Mouse (Mus musculus): Measurements from ENCODE around the gene Rrp1. TPM values are rescaled to one million over a fixed set of nuclear protein-coding genes. Genes with fewer than 3 reads are reported as not detected.
A peak's percentile ranks its signal among the peaks of the same experiment; 100 is the strongest.

Rrp1 gene
- polyA plus RNA-seq, 1 experiment from 2014 or later = 277 TPM

DNA sequence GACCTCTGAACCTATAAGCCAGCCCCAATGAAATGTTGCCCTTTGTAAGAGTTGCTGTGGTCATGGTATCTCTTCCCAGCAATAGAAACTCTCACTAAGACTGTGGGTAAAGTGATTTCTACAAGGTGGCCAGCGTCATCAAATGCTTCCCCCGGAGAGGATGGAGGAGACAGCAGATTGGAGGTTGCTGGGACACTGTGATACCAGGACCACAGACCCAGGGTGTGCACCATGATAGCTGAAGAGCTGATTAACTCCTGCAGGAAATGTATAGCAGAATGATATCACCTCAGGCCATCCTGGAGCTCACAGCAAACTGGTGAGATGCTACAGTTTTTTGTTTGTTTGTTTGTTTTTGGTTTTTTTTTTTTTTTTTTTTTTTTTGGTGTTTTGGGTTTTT lies 16.9 kb upstream of the Rrp1 start:
- 64% methylated on average over 2 of the region's 2 CpGs for WGBS
- ATAC-seq (replicated peaks; ENCODE audit: low FRiP score) (no peak), DNase-seq (ENCODE audit: low spot score) (no peak)
- no peaks in the 10 kb centered on the region for H3K36me3 ChIP-seq (ENCODE audit: control insufficient read depth, insufficient read depth, low read length)
- H3K4me2 ChIP-seq = no peak overlapping the region
- no peak overlapping the region for H3K9ac ChIP-seq (ENCODE audit: low read depth, low read length)
- H3K27ac ChIP-seq (ENCODE audit: low read depth, low read length) = no peak overlapping the region
- no peaks in the 10 kb centered on the region for H3K27me3 ChIP-seq (replicated peaks; ENCODE audit: control insufficient read depth, insufficient read depth, low read length)
- H3K4me1 ChIP-seq (replicated peaks; ENCODE audit: control insufficient read depth, insufficient read depth, low read length) = peaks cover 3% of the 10 kb centered on the region; the same call in 1 of the 2 replicates
- no peaks in the 10 kb centered on the region for H3K9me3 ChIP-seq (ENCODE audit: control insufficient read depth, low read length)
- no peak overlapping the region for H3K4me3 ChIP-seq (ENCODE audit: low read depth, low read length)

DNA sequence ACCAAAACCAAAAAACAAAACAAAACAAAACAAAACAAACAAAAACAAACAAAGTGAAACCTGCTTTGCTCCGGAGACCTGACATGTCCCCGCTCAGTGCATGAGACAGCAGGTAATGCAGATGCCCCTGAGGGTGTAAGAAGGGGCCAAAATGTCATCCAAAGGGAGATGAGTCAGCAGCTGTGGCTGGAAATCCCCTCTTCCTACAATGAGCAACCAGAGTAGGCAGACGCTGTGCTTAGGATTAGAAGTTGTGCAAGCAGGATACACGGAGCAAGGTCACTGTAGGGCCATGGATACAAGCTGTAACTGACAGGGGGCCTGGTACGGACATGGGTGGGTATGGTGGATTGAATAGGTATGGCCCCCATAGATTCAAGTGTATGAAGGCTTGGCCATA lies 16.3 kb upstream of the Rrp1 start:
- ATAC-seq (replicated peaks; ENCODE audit: low FRiP score) = no peak

DNA sequence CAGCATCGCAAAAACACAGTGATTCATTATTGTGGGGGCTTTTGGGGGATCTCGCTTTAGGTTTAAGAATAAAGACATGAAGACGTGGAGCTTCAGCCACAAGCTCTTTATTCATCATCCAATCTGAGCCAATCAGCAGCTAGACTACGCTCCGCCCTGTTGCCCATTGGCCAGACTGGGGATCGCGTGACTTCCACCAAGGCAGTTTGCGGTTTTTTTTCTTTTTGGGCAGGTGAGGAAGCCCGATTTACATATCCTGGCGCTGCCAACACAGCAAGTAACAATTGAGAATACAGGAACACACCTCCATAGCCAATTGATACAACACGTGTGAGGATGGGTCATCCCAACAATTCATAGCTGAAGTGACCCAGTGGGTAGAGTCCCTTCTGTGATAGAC lies 15.2 kb upstream of the Rrp1 start:
- ATAC-seq (replicated peaks; ENCODE audit: low FRiP score) = no peak
- 90% methylated on average over 11 of the region's 11 CpGs for WGBS

More for the DNA sequence above, 16.3 kb upstream of the Rrp1 start:
- WGBS = 84% methylated on average over 5 of the region's 5 CpGs
- no peaks in the 10 kb centered on the region for H3K27me3 ChIP-seq (replicated peaks; ENCODE audit: control insufficient read depth, insufficient read depth, low read length)
- H3K27ac ChIP-seq (ENCODE audit: low read depth, low read length) = no peak overlapping the region
- H3K36me3 ChIP-seq (ENCODE audit: control insufficient read depth, insufficient read depth, low read length) = no peaks in the 10 kb centered on the region
- H3K4me2 ChIP-seq = no peak overlapping the region
- no peak for DNase-seq (ENCODE audit: low spot score)
- H3K9ac ChIP-seq (ENCODE audit: low read depth, low read length) = no peak overlapping the region
- H3K9me3 ChIP-seq (ENCODE audit: control insufficient read depth, low read length) = no peaks in the 10 kb centered on the region
- H3K4me1 ChIP-seq (replicated peaks; ENCODE audit: control insufficient read depth, insufficient read depth, low read length) = peaks cover 3% of the 10 kb centered on the region; the same call in 1 of the 2 replicates
- H3K4me3 ChIP-seq (ENCODE audit: low read depth, low read length) = no peak overlapping the region

DNA sequence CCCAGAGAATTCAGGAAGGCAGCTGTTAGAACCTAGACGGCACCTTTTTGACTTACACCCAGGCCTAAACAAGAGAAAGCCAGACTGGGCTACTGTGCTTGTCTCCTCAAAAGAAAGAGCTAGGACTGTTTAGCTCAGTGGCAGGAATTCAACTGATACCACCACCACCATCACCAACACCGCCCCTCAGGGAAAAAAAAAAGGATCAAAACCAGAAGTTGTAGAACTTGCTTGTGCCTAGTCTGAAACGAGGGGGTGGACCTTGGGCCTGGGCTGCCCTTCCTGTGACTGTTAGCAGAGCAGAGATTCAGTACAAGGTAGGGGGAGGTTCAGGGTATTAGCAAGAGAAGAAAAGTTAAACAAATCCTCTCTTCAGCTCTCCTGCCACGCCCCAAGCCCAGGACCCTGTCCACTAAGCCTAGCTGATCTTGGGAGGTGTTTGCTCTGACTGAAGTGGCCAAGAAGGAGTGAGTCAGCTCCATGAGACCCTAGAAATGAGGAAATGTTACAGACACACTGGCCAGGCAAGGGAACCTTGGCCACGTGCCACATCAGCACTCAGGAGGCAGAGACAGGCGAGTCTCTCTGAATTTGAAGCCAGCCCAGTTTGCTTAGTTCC lies 13.4 kb upstream of the Rrp1 start:
- Histone ChIP-seq H3K36me3 (ENCODE audit: control insufficient read depth, insufficient read depth, low read length) (no peaks in the 10 kb centered on the region), H3K9ac (ENCODE audit: low read depth, low read length) (peak overlapping the region; percentile 77), H3K4me2 (peak overlapping the region; percentile 79), H3K4me1 (replicated peaks; ENCODE audit: control insufficient read depth, insufficient read depth, low read length) (peaks cover 3% of the 10 kb centered on the region; the same call in 1 of the 2 replicates), H3K27me3 (replicated peaks; ENCODE audit: control insufficient read depth, insufficient read depth, low read length) (no peaks in the 10 kb centered on the region), H3K4me3 (ENCODE audit: low read depth, low read length) (peak overlapping the region; percentile 69), H3K9me3 (ENCODE audit: control insufficient read depth, low read length) (no peaks in the 10 kb centered on the region), H3K27ac (ENCODE audit: low read depth, low read length) (peak overlapping the region; percentile 1; the same call in 1 of the 2 replicates)
- ATAC-seq (replicated peaks; ENCODE audit: low FRiP score) (no peak; the same call in 1 of the 2 replicates), DNase-seq (ENCODE audit: low spot score) (no peak)
- WGBS = 39% methylated on average over 6 of the region's 6 CpGs

More for the DNA sequence above, 15.2 kb upstream of the Rrp1 start:
- Histone ChIP-seq H3K36me3 (ENCODE audit: control insufficient read depth, insufficient read depth, low read length) (no peaks in the 10 kb centered on the region), H3K27me3 (replicated peaks; ENCODE audit: control insufficient read depth, insufficient read depth, low read length) (no peaks in the 10 kb centered on the region), H3K4me2 (no peak overlapping the region), H3K4me3 (ENCODE audit: low read depth, low read length) (no peak overlapping the region), H3K27ac (ENCODE audit: low read depth, low read length) (no peak overlapping the region), H3K9ac (ENCODE audit: low read depth, low read length) (no peak overlapping the region; the same call in 1 of the 2 replicates), H3K4me1 (replicated peaks; ENCODE audit: control insufficient read depth, insufficient read depth, low read length) (peaks cover 3% of the 10 kb centered on the region; the same call in 1 of the 2 replicates), H3K9me3 (ENCODE audit: control insufficient read depth, low read length) (no peaks in the 10 kb centered on the region)
- no peak for DNase-seq (ENCODE audit: low spot score)

DNA sequence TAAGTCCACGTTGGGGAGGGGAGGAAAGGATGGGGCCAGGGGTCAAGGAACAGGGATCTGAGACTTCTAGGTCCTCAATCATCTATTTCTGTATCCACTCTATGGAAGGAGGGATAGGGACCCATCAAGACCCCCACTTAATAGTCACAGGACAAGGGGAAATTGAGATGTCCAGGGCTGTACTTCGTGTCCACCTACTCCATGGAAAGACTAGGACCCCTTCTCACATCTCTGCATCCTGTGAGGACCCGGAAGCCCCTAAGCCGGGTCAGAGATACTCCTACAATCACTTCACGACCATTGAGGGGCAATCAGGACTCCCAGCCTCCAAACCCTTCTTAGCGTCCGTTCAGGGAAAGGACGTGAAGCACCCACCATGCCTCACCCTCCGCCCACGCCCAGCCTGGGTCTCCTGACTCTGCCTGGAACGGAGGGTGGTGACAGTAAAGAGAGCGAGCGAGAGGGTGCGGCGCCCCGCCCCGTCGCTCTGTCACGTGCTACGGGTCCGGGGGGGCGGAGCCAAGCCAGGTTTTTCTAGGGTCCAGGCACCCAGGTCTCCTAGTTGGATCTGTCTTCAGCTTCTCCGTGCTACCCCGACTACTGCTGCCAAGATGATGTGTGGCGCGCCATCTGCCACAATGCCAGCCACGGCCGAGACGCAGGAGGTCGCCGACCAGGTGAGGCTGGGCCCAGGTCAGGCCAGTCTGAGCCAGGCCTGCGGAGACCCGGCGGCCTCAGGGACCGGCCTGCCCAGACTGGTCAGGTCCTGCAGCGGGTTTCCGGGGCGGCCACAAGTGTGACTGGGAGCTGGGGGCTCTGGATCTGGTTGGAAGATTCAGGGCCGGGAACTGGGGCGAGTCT lies 12.6 kb upstream of the Rrp1 start, which contains the start of gene Cstb:
Gene Cstb (plus strand): TSS at position 489 of the 861 bp plus-strand sequence.
- peak; percentile 91 for DNase-seq (ENCODE audit: low spot score)
- ATAC-seq (replicated peaks; ENCODE audit: low FRiP score) = peak; percentile 91
- Histone ChIP-seq H3K36me3 (ENCODE audit: control insufficient read depth, insufficient read depth, low read length) (no peaks in the 10 kb centered on the region), H3K4me3 (ENCODE audit: low read depth, low read length) (peak within 1 kb of the TSS; percentile 69), H3K27ac (ENCODE audit: low read depth, low read length) (peak within 1 kb of the TSS; percentile 1), H3K4me2 (peak within 1 kb of the TSS; percentile 79), H3K9ac (ENCODE audit: low read depth, low read length) (peak within 1 kb of the TSS; percentile 77), H3K4me1 (replicated peaks; ENCODE audit: control insufficient read depth, insufficient read depth, low read length) (peaks cover 3% of the 10 kb centered on the region; the same call in 1 of the 2 replicates), H3K9me3 (ENCODE audit: control insufficient read depth, low read length) (no peaks in the 10 kb centered on the region), H3K27me3 (replicated peaks; ENCODE audit: control insufficient read depth, insufficient read depth, low read length) (no peaks in the 10 kb centered on the region)
- 2% methylated on average over 40 of the region's 40 CpGs for WGBS

DNA sequence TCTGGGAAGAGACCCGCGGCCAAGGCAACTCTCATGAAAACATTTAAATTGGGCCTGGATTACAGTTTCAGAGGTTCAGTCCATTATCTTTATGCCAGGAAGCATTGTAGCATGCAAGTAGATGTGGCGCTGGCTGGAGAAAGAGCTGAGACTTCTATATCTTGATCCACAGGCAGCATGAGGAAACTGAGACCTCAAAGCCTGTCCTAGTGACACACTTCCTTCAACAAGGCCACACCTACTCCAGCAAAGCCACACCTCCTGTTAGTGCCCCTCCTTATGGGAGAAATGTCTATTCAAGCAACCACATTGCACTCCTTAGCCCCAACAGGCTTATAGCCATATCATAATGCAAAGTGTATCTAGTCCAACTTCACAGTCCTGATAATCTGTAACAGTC lies 9.8 kb upstream of the Rrp1 start:
- DNase-seq (ENCODE audit: low spot score) = no peak
- no peak for ATAC-seq (replicated peaks; ENCODE audit: low FRiP score)
- H3K9me3 ChIP-seq (ENCODE audit: control insufficient read depth, low read length) = no peaks in the 10 kb centered on the region
- 73% methylated on average over 3 of the region's 3 CpGs for WGBS
- no peak overlapping the region for H3K9ac ChIP-seq (ENCODE audit: low read depth, low read length)
- H3K4me1 ChIP-seq (replicated peaks; ENCODE audit: control insufficient read depth, insufficient read depth, low read length) = peaks cover 3% of the 10 kb centered on the region; the same call in 1 of the 2 replicates
- no peak overlapping the region for H3K27ac ChIP-seq (ENCODE audit: low read depth, low read length)
- H3K36me3 ChIP-seq (ENCODE audit: control insufficient read depth, insufficient read depth, low read length) = no peaks in the 10 kb centered on the region
- H3K27me3 ChIP-seq (replicated peaks; ENCODE audit: control insufficient read depth, insufficient read depth, low read length) = no peaks in the 10 kb centered on the region
- H3K4me3 ChIP-seq (ENCODE audit: low read depth, low read length) = no peak overlapping the region
- no peak overlapping the region for H3K4me2 ChIP-seq

DNA sequence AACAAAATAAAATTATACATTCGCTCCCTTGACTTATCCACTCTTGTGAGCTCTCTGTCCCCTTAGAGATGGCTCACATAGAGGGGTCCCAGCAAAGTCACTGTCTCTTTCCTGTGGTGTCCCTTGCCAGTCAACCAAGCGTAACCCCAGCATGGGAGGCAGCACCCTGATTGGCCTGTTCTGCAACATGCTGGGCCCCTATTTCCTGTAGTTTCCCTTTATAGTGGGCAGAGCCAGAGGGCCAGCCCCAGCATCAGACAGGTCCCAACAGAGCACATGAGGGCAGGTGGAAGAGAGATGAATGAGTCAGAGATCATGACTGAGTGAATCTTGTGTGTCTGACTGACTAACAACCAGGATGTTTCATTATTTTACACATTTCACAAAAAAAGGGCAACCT lies 8.1 kb upstream of the Rrp1 start:
- H3K4me3 ChIP-seq (ENCODE audit: low read depth, low read length) = no peak overlapping the region
- H3K27ac ChIP-seq (ENCODE audit: low read depth, low read length) = no peak overlapping the region
- DNase-seq (ENCODE audit: low spot score) (no peak), ATAC-seq (replicated peaks; ENCODE audit: low FRiP score) (no peak)
- no peak overlapping the region for H3K9ac ChIP-seq (ENCODE audit: low read depth, low read length)
- H3K9me3 ChIP-seq (ENCODE audit: control insufficient read depth, low read length) = no peaks in the 10 kb centered on the region
- H3K36me3 ChIP-seq (ENCODE audit: control insufficient read depth, insufficient read depth, low read length) = no peaks in the 10 kb centered on the region
- WGBS = 92% methylated on average over 2 of the region's 2 CpGs
- H3K4me2 ChIP-seq = no peak overlapping the region
- no peaks in the 10 kb centered on the region for H3K27me3 ChIP-seq (replicated peaks; ENCODE audit: control insufficient read depth, insufficient read depth, low read length)
- no peaks in the 10 kb centered on the region for H3K4me1 ChIP-seq (replicated peaks; ENCODE audit: control insufficient read depth, insufficient read depth, low read length)

DNA sequence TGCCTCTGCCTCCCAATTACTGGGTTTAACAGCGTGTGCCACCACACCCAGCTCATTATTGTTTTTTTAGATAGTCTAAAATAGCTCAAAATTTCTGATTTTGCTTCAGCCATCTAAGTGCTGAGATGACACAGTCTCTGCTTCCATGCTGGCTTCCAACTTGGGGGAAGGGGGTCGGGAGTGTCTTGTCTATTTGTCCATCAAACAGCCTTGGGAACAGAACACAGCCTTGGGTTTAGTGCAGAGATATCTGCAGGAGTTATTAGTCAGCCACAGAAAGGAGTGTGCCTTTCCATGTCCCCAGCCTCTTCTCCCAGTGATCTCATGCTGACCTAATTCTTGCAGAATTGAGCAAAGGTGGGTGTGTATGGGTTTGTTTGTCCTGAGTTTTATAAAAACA lies 5.9 kb upstream of the Rrp1 start:
- H3K4me2 ChIP-seq = no peak overlapping the region
- no peak overlapping the region for H3K4me3 ChIP-seq (ENCODE audit: low read depth, low read length)
- H3K36me3 ChIP-seq (ENCODE audit: control insufficient read depth, insufficient read depth, low read length) = no peaks in the 10 kb centered on the region
- H3K27me3 ChIP-seq (replicated peaks; ENCODE audit: control insufficient read depth, insufficient read depth, low read length) = no peaks in the 10 kb centered on the region
- H3K27ac ChIP-seq (ENCODE audit: low read depth, low read length) = no peak overlapping the region
- ATAC-seq (replicated peaks; ENCODE audit: low FRiP score) (no peak), DNase-seq (ENCODE audit: low spot score) (no peak)
- H3K9ac ChIP-seq (ENCODE audit: low read depth, low read length) = no peak overlapping the region
- 71% methylated on average over 2 of the region's 2 CpGs for WGBS
- H3K4me1 ChIP-seq (replicated peaks; ENCODE audit: control insufficient read depth, insufficient read depth, low read length) = no peaks in the 10 kb centered on the region
- H3K9me3 ChIP-seq (ENCODE audit: control insufficient read depth, low read length) = no peaks in the 10 kb centered on the region
